Mouse (Mus musculus): Measurements from ENCODE around the gene Barhl2.

- no peak for TF ChIP-seq CTCF (IDR thresholded peaks at IDR 0.05; ENCODE audit: low read depth)
- no peak for TF ChIP-seq EP300 (IDR thresholded peaks at IDR 0.05; ENCODE audit: low read depth)
Observed at GRCm38 (mm10) chr5:106449720-106450425, 8.1 kb downstream of the Barhl2 start.
